Mouse (Mus musculus) kidney, embryonic 14.5 days (tissue): ENCODE data around the gene Gata5. TPM values are rescaled to one million over a fixed set of nuclear protein-coding genes. Genes with fewer than 3 reads are reported as not detected.

ENCODE experiments used
- ATAC-seq: fragments of 200-750 bp; cut with Nextera tagmentation; 2 replicates; pipeline ENCODE4 v1.8.0; 2017; ENCODE audit warnings: moderate number of reproducible peaks, mild to moderate bottlenecking, moderate TSS enrichment, moderate library complexity; ENCODE audit not compliant: low FRiP score, low TSS enrichment
- H3K27ac ChIP-seq: fragments of 300-500 bp; sonication (generic); 2 replicates; pipeline ENCODE4 v1.5.1; 2014; ENCODE audit warnings: low read depth, mild to moderate bottlenecking, low read length, moderate library complexity, mixed read lengths
- H3K27me3 ChIP-seq: fragments of 300-500 bp; sonication (generic); 2 replicates; pipeline ENCODE4 v1.6.1; 2014; ENCODE audit warnings: mild to moderate bottlenecking, low read length; ENCODE audit not compliant: control insufficient read depth, insufficient read depth
- H3K36me3 ChIP-seq: fragments of 300-500 bp; sonication (generic); 2 replicates; pipeline ENCODE4 v1.6.1; 2014; ENCODE audit warnings: low read length, mixed read lengths; ENCODE audit not compliant: control insufficient read depth, insufficient read depth
- H3K4me1 ChIP-seq: fragments of 300-500 bp; sonication (generic); 2 replicates; pipeline ENCODE4 v1.6.1; 2014; ENCODE audit warnings: low read length, mixed read lengths; ENCODE audit not compliant: control insufficient read depth, insufficient read depth
- H3K4me2 ChIP-seq: fragments of 300-500 bp; sonication (generic); replicated peaks from 2 replicates; pipeline ENCODE4 v1.6.1; 2014; ENCODE audit warnings: low read depth, mild to moderate bottlenecking, low read length
- H3K4me3 ChIP-seq: fragments of 300-500 bp; sonication (generic); 2 replicates; pipeline ENCODE4 v1.5.1; 2014; ENCODE audit warnings: mild to moderate bottlenecking, low read length
- H3K9ac ChIP-seq: fragments of 300-500 bp; sonication (generic); 2 replicates; pipeline ENCODE4 v1.6.1; 2014; ENCODE audit warnings: low read depth, mild to moderate bottlenecking, low read length, moderate library complexity
- H3K9me3 ChIP-seq: fragments of 300-500 bp; sonication (generic); 2 replicates; pipeline ENCODE4 v1.6.1; 2016; ENCODE audit warnings: low read length; ENCODE audit not compliant: control insufficient read depth
- WGBS: fragments of 180-500 bp; shearing (Covaris S2); extraction: QIAGEN DNeasy Blood & Tissue Kit; methylation state at CpG from one replicate; pipeline ENCODE4 v1.1.7; 2014; 5-methylcytosine and 5-hydroxymethylcytosine counted together
- polyA plus RNA-seq: library from polyadenylated mRNA; unstranded; fragments of >200 nt; fragmentation: Nextera tagmentation; extraction: Ambion mirVana; gene quantifications from 2 replicates; pipeline ENCODE4 v1.2.1, GENCODE M21; 2014

Gata5 gene
- polyA plus RNA-seq, 1 experiment from 2014 or later = 4.5 TPM

- no peaks in the 10 kb centered on the region for H3K9me3 ChIP-seq
- H3K36me3 ChIP-seq = no peaks in the 10 kb centered on the region
- 41% methylated on average over 16 of the region's 16 CpGs for WGBS
- H3K4me3 ChIP-seq = no peak within 1 kb of the TSS
- no peaks in the 10 kb centered on the region for H3K4me1 ChIP-seq
- H3K27ac ChIP-seq = peak within 1 kb of the TSS; percentile 82
- peak; percentile 67 for ATAC-seq
- H3K27me3 ChIP-seq = no peaks in the 10 kb centered on the region
- H3K9ac ChIP-seq = no peak within 1 kb of the TSS
- peak within 1 kb of the TSS; percentile 17; the same call in 1 of the 2 replicates for H3K4me2 ChIP-seq
Observed at GRCm38 (mm10) chr2:180289440-180290108, 44.9 kb downstream of the Gata5 start, which contains the start of gene Rbbp8nl. Gene Rbbp8nl (minus strand): TSS chr2:180289879.

- no peak overlapping the region for H3K4me3 ChIP-seq
- H3K9ac ChIP-seq = no peak overlapping the region
- ATAC-seq = 0 out of 2 replicates have a peak, but pooled peaks have one; percentile 30
- H3K36me3 ChIP-seq = no peaks in the 10 kb centered on the region
- 29% methylated on average over 11 of the region's 11 CpGs for WGBS
- H3K4me2 ChIP-seq = peak overlapping the region; percentile 17; the same call in 1 of the 2 replicates
- H3K9me3 ChIP-seq = no peaks in the 10 kb centered on the region
- H3K27ac ChIP-seq = peak overlapping the region; percentile 82
- H3K4me1 ChIP-seq = no peaks in the 10 kb centered on the region
- H3K27me3 ChIP-seq = no peaks in the 10 kb centered on the region
Observed at GRCm38 (mm10) chr2:180288966-180289365, 45.5 kb downstream of the Gata5 start.

GRCm38 (mm10) chr2:180279321-180279720 is 55.2 kb downstream of the Gata5 start:
- 0 out of 2 replicates have a peak, but pooled peaks cover 6% of the 10 kb centered on the region for H3K4me1 ChIP-seq
- no peaks in the 10 kb centered on the region for H3K9me3 ChIP-seq
- H3K27ac ChIP-seq = no peak overlapping the region
- WGBS = 90% methylated on average over 8 of the region's 8 CpGs
- ATAC-seq = no peak
- H3K9ac ChIP-seq = peak overlapping the region; percentile 2; the same call in 1 of the 2 replicates
- H3K4me3 ChIP-seq = no peak overlapping the region
- H3K36me3 ChIP-seq = no peaks in the 10 kb centered on the region
- H3K27me3 ChIP-seq = no peaks in the 10 kb centered on the region
- no peak overlapping the region for H3K4me2 ChIP-seq

- no peaks in the 10 kb centered on the region for H3K27me3 ChIP-seq
- H3K27ac ChIP-seq = no peak overlapping the region
- no peak for ATAC-seq
- H3K4me3 ChIP-seq = no peak overlapping the region
- no peaks in the 10 kb centered on the region for H3K36me3 ChIP-seq
- H3K4me2 ChIP-seq = no peak overlapping the region
- H3K9me3 ChIP-seq = no peaks in the 10 kb centered on the region
- no peak overlapping the region for H3K9ac ChIP-seq
- peaks cover 7% of the 10 kb centered on the region; the same call in 1 of the 2 replicates for H3K4me1 ChIP-seq
- 79% methylated on average over 8 of the region's 8 CpGs for WGBS
Observed at GRCm38 (mm10) chr2:180277773-180278320, 56.7 kb downstream of the Gata5 start.

GRCm38 (mm10) chr2:180276851-180277259 is 57.6 kb downstream of the Gata5 start:
- Histone ChIP-seq H3K4me2 (no peak overlapping the region), H3K4me3 (no peak overlapping the region), H3K27me3 (no peaks in the 10 kb centered on the region), H3K36me3 (no peaks in the 10 kb centered on the region), H3K27ac (no peak overlapping the region), H3K9ac (no peak overlapping the region), H3K9me3 (no peaks in the 10 kb centered on the region), H3K4me1 (peaks cover 16% of the 10 kb centered on the region; the same call in 1 of the 2 replicates)
- WGBS = 68% methylated on average over 8 of the region's 8 CpGs
- no peak for ATAC-seq

- no peaks in the 10 kb centered on the region for H3K36me3 ChIP-seq
- H3K9ac ChIP-seq = no peak overlapping the region
- no peak overlapping the region for H3K4me3 ChIP-seq
- no peak for ATAC-seq
- H3K4me2 ChIP-seq = no peak overlapping the region
- H3K4me1 ChIP-seq = peaks cover 19% of the 10 kb centered on the region; the same call in 1 of the 2 replicates
- WGBS = 62% methylated on average over 4 of the region's 4 CpGs
- no peaks in the 10 kb centered on the region for H3K27me3 ChIP-seq
- H3K9me3 ChIP-seq = no peaks in the 10 kb centered on the region
- no peak overlapping the region for H3K27ac ChIP-seq
Observed at GRCm38 (mm10) chr2:180276385-180276784, 58.1 kb downstream of the Gata5 start.

- Histone ChIP-seq H3K9ac (no peak overlapping the region), H3K9me3 (no peaks in the 10 kb centered on the region), H3K4me3 (no peak overlapping the region), H3K4me1 (peaks cover 19% of the 10 kb centered on the region; the same call in 1 of the 2 replicates), H3K27me3 (no peaks in the 10 kb centered on the region), H3K4me2 (no peak overlapping the region; the same call in 1 of the 2 replicates), H3K27ac (no peak overlapping the region), H3K36me3 (peaks cover 4% of the 10 kb centered on the region; the same call in 1 of the 2 replicates)
- ATAC-seq = peak; percentile 74
- 0% methylated on average over 8 of the region's 8 CpGs for WGBS
Observed at GRCm38 (mm10) chr2:180275836-180276235, 58.7 kb downstream of the Gata5 start.
